Mouse (Mus musculus) heart, postnatal 0 days (tissue): ENCODE results near the gene Lrp1.

Experiments used
- CTCF ChIP-seq: IDR thresholded peaks from 2 replicates; pipeline ENCODE4 v1.5.1; 2016; ENCODE audit warnings: antibody characterized with exemption, control low read depth, low read depth
- EP300 ChIP-seq: IDR thresholded peaks from 2 replicates; pipeline ENCODE4 v1.6.1; 2016; ENCODE audit warnings: antibody characterized with exemption, low read depth

DNA sequence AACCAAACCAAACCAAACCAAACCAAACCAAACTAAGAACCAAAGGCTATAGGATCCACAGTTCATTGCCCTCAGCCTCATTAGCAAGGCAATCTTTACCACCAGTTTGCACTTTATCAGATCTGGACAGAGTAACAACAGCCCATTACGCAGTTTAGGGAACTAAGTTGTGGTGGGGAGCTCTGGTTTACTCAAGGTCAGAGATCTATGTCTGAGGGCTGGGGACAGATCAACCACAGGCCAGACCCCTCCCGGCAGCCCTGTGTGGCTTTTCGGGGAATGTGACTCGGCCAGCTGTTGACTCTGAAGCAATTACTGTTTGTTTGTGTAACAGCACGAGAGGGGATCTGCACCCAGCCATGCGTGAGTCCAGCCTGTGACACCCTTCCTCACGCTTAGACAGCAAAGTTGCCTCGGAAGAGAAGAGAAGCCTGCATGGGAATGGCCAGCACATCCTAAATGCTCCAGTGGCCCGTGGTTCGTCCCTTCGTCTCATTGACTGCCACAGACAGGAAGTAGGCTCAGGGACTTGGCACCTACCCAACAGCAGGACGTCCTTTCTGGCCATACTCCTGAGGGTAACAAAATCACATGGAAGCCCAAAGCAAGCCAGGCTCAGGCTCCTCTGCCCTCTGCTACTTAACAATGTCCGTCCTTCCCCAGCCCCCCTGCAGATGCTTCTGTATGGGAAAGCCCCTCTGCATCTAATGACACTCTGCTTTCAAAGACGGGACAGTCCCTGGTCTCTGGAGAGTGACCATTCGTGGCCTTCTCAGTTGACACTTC lies 16.3 kb downstream of the Lrp1 start:
- TF ChIP-seq CTCF (no peak), EP300 (no peak)
